Mouse (Mus musculus): ENCODE results near the gene Pias4. TPM values are rescaled to one million over a fixed set of nuclear protein-coding genes. Genes with fewer than 3 reads are reported as not detected.

The Pias4 gene
- total and polyA plus RNA-seq, 3 experiments, result 21.0 to 40.4 TPM; not detected in 1

DNA sequence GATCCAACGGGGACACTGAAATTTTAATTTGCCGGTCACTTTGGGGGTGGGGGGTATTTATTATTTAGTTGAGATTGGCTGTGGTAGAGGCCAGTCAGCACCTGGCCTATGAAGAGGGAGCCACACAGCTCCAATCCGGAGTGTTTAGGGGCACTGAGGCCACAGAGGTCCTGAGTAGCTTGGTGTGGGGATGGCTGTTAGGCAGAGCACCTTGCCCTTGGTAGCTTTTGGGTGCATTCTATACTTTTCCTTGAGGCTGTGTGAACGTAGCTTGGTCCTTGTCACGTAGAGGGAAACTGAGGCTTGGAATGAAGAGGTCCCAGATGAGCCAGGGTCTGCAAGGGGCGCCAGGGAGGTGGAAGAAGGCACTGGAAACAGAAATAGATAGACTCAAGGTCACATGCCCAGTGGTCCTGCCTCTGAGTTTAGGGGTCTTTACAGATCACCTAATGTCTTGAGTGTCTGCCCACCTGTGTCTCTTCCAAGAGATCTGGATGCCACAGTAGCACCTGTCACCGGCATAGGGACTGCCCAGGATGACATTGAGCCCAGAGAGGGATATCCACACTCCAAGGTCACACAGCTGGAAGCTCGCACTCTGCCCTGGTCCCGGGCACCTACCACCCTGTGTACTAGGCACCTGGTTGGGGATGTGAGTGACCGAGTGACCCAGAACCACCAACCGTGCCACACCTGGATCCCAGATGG lies 28.7 kb downstream of the Pias4 start:
- H3K36me3 ChIP-seq (ENCODE audit: control insufficient read depth in 1 of 2, insufficient read depth in 2 of 2, low read length in 2 of 2), result peaks cover 0 to 11% of the 10 kb centered on the region in 2 experiments; a peak in 3 of 4 replicates

DNA sequence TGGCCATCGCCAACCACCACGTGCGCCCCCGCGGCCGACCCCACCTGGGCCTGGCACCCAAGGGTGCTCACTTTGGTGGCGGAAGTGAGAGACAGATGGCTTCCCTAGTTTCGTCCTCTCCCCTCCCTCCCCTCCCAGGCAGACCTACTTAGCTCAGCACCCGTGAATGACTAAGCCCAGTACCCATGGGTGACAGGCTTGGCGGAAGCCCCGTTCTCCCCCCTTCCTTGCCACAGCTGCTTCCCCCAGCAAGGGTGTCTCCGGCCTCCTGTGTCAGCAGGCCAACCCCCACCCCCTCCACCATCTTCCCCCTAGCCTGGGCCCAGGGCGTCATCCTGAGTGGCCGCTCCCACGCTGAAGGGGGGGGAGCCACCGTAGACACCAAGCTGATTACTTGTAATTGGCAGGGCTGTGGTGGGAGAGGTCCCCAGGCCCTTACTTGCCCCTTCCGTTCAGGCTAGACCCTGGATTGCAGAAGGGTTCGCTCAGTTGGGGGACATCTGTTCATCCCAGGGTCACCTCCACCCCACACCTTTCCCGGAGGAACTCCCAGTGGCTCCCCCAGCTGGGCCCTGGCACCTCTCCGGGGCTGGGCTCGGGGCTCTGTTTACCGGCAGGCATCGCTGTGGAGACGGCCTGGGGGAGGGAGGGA lies 29.5 kb downstream of the Pias4 start:
- H3K27me3 ChIP-seq (ENCODE audit: control insufficient read depth in 1 of 2, insufficient read depth in 2 of 2, low read length in 2 of 2), result no peaks in the 10 kb centered on the region
- no peaks in the 10 kb centered on the region for H3K9me3 ChIP-seq (replicated peaks; ENCODE audit: insufficient read depth, low read length)
- peaks cover 2 to 14% of the 10 kb centered on the region in 2 experiments; a peak in 3 of 4 replicates for H3K4me1 ChIP-seq (ENCODE audit: control insufficient read depth in 1 of 2, insufficient read depth in 2 of 2, low read length in 2 of 2)
- peak overlapping the region; percentile 57 for H3K27ac ChIP-seq (ENCODE audit: control insufficient read depth, low read depth, low read length)
- TF ChIP-seq ETS1 (IDR thresholded peaks at IDR 0.05; ENCODE audit: low read depth, low read length) (peak; percentile 29; the same call in 1 of the 2 replicates), MAZ (IDR thresholded peaks at IDR 0.05; ENCODE audit: low read depth, low read length) (0 out of 2 replicates have a peak, but pooled peaks have one; percentile 21), SIN3A (IDR thresholded peaks at IDR 0.05; ENCODE audit: low read length) (peak; percentile 18; the same call in 1 of the 2 replicates), EP300 (IDR thresholded peaks at IDR 0.05; ENCODE audit: low read depth in 1 of 2, low read length in 2 of 2) (0 out of 4 replicates have a peak, but pooled peaks of 1 of the 2 experiments have one; percentile 6), MYC (IDR thresholded peaks at IDR 0.05; ENCODE audit: low read depth, low read length) (peak; percentile 67; the same call in 1 of the 2 replicates), MAX (IDR thresholded peaks at IDR 0.05; ENCODE audit: low read length) (peak; percentile 77), MYB (IDR thresholded peaks at IDR 0.05; ENCODE audit: low read depth, low read length) (no peak), CHD2 (IDR thresholded peaks at IDR 0.05; ENCODE audit: low read length) (no peak), MXI1 (IDR thresholded peaks at IDR 0.05; ENCODE audit: low read depth, low read length) (peak; percentile 84), POLR2A (IDR thresholded peaks at IDR 0.05; ENCODE audit: control insufficient read depth in 1 of 2, insufficient read depth in 1 of 2, low read depth in 1 of 2, low read length in 2 of 2, poor library complexity in 1 of 2) (peak in 1 of 2 experiments; percentile 6; a peak in 1 of 4 replicates)
- peak overlapping the region; percentile 85 to 88 for H3K4me3 ChIP-seq (ENCODE audit: control insufficient read depth in 1 of 2, insufficient read depth in 1 of 2, low read depth in 2 of 2, low read length in 2 of 2)
- DNase-seq (ENCODE audit: low read depth, low spot score), result peak; percentile 73
- peak overlapping the region; percentile 96 for H3K9ac ChIP-seq (ENCODE audit: control insufficient read depth, low read depth, low read length, poor library complexity, severe bottlenecking)
- peaks cover 65% of the 10 kb centered on the region for H3K79me2 ChIP-seq (ENCODE audit: control insufficient read depth, insufficient read depth, low read length, poor library complexity)
- H3K36me3 ChIP-seq (ENCODE audit: control insufficient read depth in 1 of 2, insufficient read depth in 2 of 2, low read length in 2 of 2), result peaks cover 0 to 16% of the 10 kb centered on the region in 2 experiments; a peak in 3 of 4 replicates

More for the DNA sequence above, 28.7 kb downstream of the Pias4 start:
- no peaks in the 10 kb centered on the region for H3K9me3 ChIP-seq (replicated peaks; ENCODE audit: insufficient read depth, low read length)
- H3K4me1 ChIP-seq (ENCODE audit: control insufficient read depth in 1 of 2, insufficient read depth in 2 of 2, low read length in 2 of 2), result peaks cover 2 to 13% of the 10 kb centered on the region in 2 experiments; a peak in 3 of 4 replicates
- no peak for DNase-seq (ENCODE audit: low read depth, low spot score)
- H3K27me3 ChIP-seq (ENCODE audit: control insufficient read depth in 1 of 2, insufficient read depth in 2 of 2, low read length in 2 of 2), result no peaks in the 10 kb centered on the region
- peak overlapping the region; percentile 85 to 88 for H3K4me3 ChIP-seq (ENCODE audit: control insufficient read depth in 1 of 2, insufficient read depth in 1 of 2, low read depth in 2 of 2, low read length in 2 of 2)
- TF ChIP-seq MAFK (IDR thresholded peaks at IDR 0.05; ENCODE audit: borderline replicate concordance, low read depth, low read length) (no peak), MXI1 (IDR thresholded peaks at IDR 0.05; ENCODE audit: low read depth, low read length) (no peak), TAL1 (IDR thresholded peaks at IDR 0.05; ENCODE audit: low read length) (no peak), SMC3 (IDR thresholded peaks at IDR 0.05; ENCODE audit: low read depth, low read length) (no peak), POLR2A (IDR thresholded peaks at IDR 0.05; ENCODE audit: control insufficient read depth in 1 of 2, insufficient read depth in 1 of 2, low read depth in 1 of 2, low read length in 2 of 2, poor library complexity in 1 of 2) (0 out of 4 replicates have a peak, but pooled peaks of 1 of the 2 experiments have one; percentile 8), GABPA (IDR thresholded peaks at IDR 0.05; ENCODE audit: low read depth, low read length) (no peak), MYC (IDR thresholded peaks at IDR 0.05; ENCODE audit: low read depth, low read length) (no peak), CHD2 (IDR thresholded peaks at IDR 0.05; ENCODE audit: low read length) (no peak), ELF1 (IDR thresholded peaks at IDR 0.05; ENCODE audit: low read depth, low read length) (no peak)
- peaks cover 72% of the 10 kb centered on the region for H3K79me2 ChIP-seq (ENCODE audit: control insufficient read depth, insufficient read depth, low read length, poor library complexity)
- peak overlapping the region; percentile 96 for H3K9ac ChIP-seq (ENCODE audit: control insufficient read depth, low read depth, low read length, poor library complexity, severe bottlenecking)
- no peak overlapping the region for H3K27ac ChIP-seq (ENCODE audit: control insufficient read depth, low read depth, low read length)

All from MEL (cell line).